Mouse (Mus musculus) adrenal gland, adult 2 months (tissue): Measurements from ENCODE around the gene Sufu. TPM values are rescaled to one million over a fixed set of nuclear protein-coding genes. Genes with fewer than 3 reads are reported as not detected.

Source experiments
- DNase-seq: peaks from one replicate; pipeline ENCODE4 v3.0.0; 2021
- polyA plus RNA-seq: library from polyadenylated mRNA; depleted of rRNA; stranded (reverse); fragments of >200 nt; gene quantifications from 2 replicates; pipeline ENCODE4 v1.2.3, GENCODE M21; 2012; rRNA removed
- total RNA-seq, 2 experiments: library from RNA; stranded (reverse); gene quantifications; 2 replicates each; pipeline ENCODE4 v1.2.3; 2021

Gene Sufu
- total and polyA plus RNA-seq, 3 experiments, result 17.4 to 24.6 (median 24.5) TPM

- peak; percentile 44 for DNase-seq
Observed at GRCm38 (mm10) chr19:46531071-46532030, 134.7 kb downstream of the Sufu start.

GRCm38 (mm10) chr19:46532031-46532688 is 135.5 kb downstream of the Sufu start:
- peak; percentile 48 for DNase-seq

- DNase-seq, result no peak
Observed at GRCm38 (mm10) chr19:46533066-46533465, 136.4 kb downstream of the Sufu start.

- DNase-seq, result no peak
Observed at GRCm38 (mm10) chr19:46533525-46533924, 136.8 kb downstream of the Sufu start.

GRCm38 (mm10) chr19:46534542-46535098 is 137.9 kb downstream of the Sufu start:
- no peak for DNase-seq

GRCm38 (mm10) chr19:46537357-46537756 is 140.7 kb downstream of the Sufu start:
- DNase-seq, result no peak

GRCm38 (mm10) chr19:46538213-46538612 is 141.5 kb downstream of the Sufu start:
- no peak for DNase-seq

Other genes starting within 250 kb of the Sufu start
- not detected for gene Pitx3, start 248.6 kb upstream of the Sufu start, total RNA-seq
- gene Pitx3, start 248.6 kb upstream of the Sufu start, polyA plus RNA-seq, result 0.21 TPM in 1 of 2 replicates, not detected in the other
- 10 to 100 TPM; 68.8 to 72.5 TPM for gene Gbf1, start 244.4 kb upstream of the Sufu start, total RNA-seq
- gene Gbf1, start 244.4 kb upstream of the Sufu start, polyA plus RNA-seq, result 158 and 177 TPM in 2 replicates
- 10 to 100 TPM; 34.9 to 44.3 TPM for gene Nfkb2, start 92.6 kb upstream of the Sufu start, total RNA-seq
- gene Nfkb2, start 92.6 kb upstream of the Sufu start, polyA plus RNA-seq, result 65.7 and 80.9 TPM in 2 replicates
- gene Psd, start 69.7 kb upstream of the Sufu start, total RNA-seq, result 1 to 10 TPM; 7.3 to 7.9 TPM
- gene Psd, start 69.7 kb upstream of the Sufu start, polyA plus RNA-seq, result 13.7 and 18.1 TPM in 2 replicates
- gene Fbxl15, start 68.7 kb upstream of the Sufu start, total RNA-seq, result 10 to 100 TPM in 1 of 2 experiments, 1 to 10 TPM in 1; 6.7 to 12.1 TPM
- 41.6 and 60.3 TPM in 2 replicates for gene Fbxl15, start 68.7 kb upstream of the Sufu start, polyA plus RNA-seq
- 10 to 100 TPM; 72.2 to 87.7 TPM for gene Cuedc2, start 58.2 kb upstream of the Sufu start, total RNA-seq
- gene Cuedc2, start 58.2 kb upstream of the Sufu start, polyA plus RNA-seq, result 41.3 and 42.5 TPM in 2 replicates
- gene Mfsd13a, start 55.8 kb upstream of the Sufu start, total RNA-seq, result 1 to 10 TPM; 7.3 to 9.6 TPM
- gene Mfsd13a, start 55.8 kb upstream of the Sufu start, polyA plus RNA-seq, result 43.2 and 63.5 TPM in 2 replicates
- gene 2310034G01Rik, start 46.6 kb upstream of the Sufu start, total RNA-seq, result 1 to 10 TPM in 1 of 2 experiments, under 1 TPM in 1; 0.90 to 1.6 TPM
- 1.7 and 2.8 TPM in 2 replicates for gene 2310034G01Rik, start 46.6 kb upstream of the Sufu start, polyA plus RNA-seq
- gene Actr1a, start 1.1 kb upstream of the Sufu start, total RNA-seq, result 100 to 1,000 TPM; 108 to 115 TPM
- 85.2 and 87.2 TPM in 2 replicates for gene Actr1a, start 1.1 kb upstream of the Sufu start, polyA plus RNA-seq
- 10 to 100 TPM; 38.0 to 66.4 TPM for gene Trim8, start 104.8 kb downstream of the Sufu start, total RNA-seq
- gene Trim8, start 104.8 kb downstream of the Sufu start, polyA plus RNA-seq, result 66.1 and 78.8 TPM in 2 replicates
- gene Arl3, start 176.3 kb downstream of the Sufu start, total RNA-seq, result 10 to 100 TPM; 51.6 to 75.1 TPM
- gene Arl3, start 176.3 kb downstream of the Sufu start, polyA plus RNA-seq, result 11.7 and 12.2 TPM in 2 replicates
- gene Sfxn2, start 176.5 kb downstream of the Sufu start, total RNA-seq, result 10 to 100 TPM in 1 of 2 experiments, 1 to 10 TPM in 1; 7.7 to 12.7 TPM
- 3.7 and 4.6 TPM in 2 replicates for gene Sfxn2, start 176.5 kb downstream of the Sufu start, polyA plus RNA-seq
- gene Wbp1l, start 202.2 kb downstream of the Sufu start, total RNA-seq, result 100 to 1,000 TPM; 136 to 156 TPM
- gene Wbp1l, start 202.2 kb downstream of the Sufu start, polyA plus RNA-seq, result 128 and 159 TPM in 2 replicates